Mouse (Mus musculus): Measurements from ENCODE around the gene Irf3. TPM values are rescaled to one million over a fixed set of nuclear protein-coding genes. Genes with fewer than 3 reads are reported as not detected.

The Irf3 gene
- total RNA-seq, 2 experiments from 2014 or later, result 76.6 to 88.9 TPM

- no peak for ATAC-seq (replicated peaks; ENCODE audit: poor library complexity, severe bottlenecking)
These were observed 28.8 kb downstream of the Irf3 start for GRCm38 (mm10) chr7:45026256-45026655.

DNA sequence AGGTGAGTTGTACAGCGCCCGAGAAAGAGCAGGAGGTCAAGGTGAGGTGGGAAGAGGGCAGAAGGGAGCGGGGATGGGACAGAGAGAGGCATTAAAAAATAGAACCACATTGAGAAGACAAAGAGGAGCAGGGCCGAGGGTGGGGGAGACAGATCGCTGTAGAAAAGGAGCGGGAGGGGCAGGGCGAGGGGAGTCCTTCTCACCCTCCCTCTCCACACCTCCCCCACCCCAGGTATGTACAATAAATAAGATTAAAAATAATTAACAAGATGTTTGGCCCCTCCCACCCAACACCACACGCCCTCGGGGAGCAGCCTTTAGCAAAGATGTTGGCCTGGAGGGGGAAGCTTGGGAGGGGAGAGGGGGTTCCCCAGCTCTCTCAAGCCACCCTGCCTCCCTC is 30.3 kb downstream of the Irf3 start:
- ATAC-seq (replicated peaks; ENCODE audit: poor library complexity, severe bottlenecking), result no peak

DNA sequence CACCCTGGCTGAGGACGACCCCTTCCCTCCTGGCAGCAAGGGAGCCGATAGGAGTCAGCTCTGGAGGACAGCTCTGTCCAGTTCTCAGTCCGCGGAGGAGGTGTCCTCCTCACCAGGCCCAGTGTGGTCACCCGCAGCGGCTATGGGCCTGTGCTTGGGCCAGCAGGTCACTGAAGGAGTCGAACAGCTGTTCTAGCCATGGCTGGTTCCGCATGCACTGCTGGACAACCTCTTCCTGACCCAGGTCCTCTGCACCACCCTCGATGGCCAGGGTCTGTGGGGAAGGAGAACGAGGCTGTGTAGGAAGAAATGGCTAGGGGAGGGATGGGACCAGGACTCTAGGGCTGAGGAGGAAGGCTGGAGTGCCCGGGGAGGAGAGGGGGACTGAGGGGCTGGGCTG is 30.9 kb downstream of the Irf3 start:
- no peak for ATAC-seq (replicated peaks; ENCODE audit: poor library complexity, severe bottlenecking)

GRCm38 (mm10) chr7:45029995-45030394 is 32.5 kb downstream of the Irf3 start:
- no peak for ATAC-seq (replicated peaks; ENCODE audit: poor library complexity, severe bottlenecking)

- no peak for ATAC-seq (replicated peaks; ENCODE audit: poor library complexity, severe bottlenecking)
These were observed 33.4 kb downstream of the Irf3 start for GRCm38 (mm10) chr7:45030857-45031256.

DNA sequence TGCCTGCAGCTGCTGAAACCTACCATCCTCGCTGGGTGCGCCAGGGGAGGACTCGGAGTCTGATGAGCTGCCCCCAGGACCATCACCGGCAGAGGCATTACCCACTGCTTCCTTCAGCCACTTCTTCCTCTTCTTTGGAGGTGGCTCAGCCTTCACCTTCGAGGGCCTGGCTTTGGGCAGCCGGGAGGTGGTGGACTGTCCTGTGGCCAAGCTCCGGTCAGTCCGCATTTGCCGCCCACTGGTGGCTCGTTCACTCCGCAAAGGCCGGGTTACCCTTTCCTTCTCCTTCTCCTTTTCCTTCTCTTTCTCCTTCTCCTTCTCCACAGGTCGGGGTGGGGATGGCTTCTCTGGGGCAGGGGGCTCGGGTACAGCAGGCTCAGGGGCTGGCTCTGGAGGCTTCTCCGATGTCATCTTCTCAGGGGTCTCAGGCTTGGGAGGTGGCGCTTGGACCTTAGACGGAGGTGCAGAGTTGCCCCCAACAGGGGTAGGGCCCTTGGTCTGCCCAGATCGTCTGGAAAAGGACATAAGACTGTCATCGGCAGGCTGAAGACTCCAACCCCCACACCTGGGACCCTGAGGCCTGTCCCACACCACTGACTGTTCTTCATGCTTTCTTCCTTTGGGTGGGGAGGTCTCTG is 36.4 kb downstream of the Irf3 start:
- no peak for ATAC-seq (replicated peaks; ENCODE audit: poor library complexity, severe bottlenecking)

DNA sequence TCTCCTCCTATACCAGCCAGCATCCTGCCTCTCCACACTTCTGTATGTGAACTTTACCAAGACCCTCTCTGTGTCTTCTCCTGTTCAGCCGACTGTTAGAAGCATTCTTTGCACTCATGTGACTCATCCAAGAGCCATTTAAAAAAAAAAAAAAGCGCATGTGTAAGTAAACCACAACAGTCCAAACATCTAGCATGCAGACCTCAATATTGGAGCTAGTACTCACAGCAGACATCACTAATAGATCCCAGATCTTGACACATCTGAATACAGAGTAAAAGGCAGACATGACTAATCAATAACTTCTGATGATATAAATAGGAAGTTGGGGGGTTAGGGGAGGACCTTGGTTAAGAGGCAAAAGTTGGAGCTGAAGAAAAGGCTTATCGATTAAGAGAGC is 38.2 kb downstream of the Irf3 start:
- no peak for ATAC-seq (replicated peaks; ENCODE audit: poor library complexity, severe bottlenecking)

DNA sequence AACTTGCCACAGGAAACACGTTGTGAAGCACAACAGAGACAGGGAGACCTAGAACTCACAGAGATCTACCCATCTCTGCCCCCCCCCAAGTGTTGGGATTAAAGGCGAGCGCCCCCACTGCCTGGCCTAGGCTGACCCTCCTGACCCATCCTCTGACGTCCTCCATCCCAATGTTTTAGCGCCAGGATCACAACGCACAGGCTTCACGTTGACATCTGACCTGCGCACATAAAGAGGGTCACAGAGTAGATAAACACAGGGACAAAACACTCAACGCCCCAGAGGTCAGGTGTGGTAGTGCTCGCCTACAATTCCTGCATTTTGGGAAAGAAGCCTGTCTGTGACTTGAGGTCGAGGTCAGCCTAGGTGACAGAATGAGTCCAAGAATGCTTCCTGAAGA is 39.3 kb downstream of the Irf3 start:
- ATAC-seq (replicated peaks; ENCODE audit: poor library complexity, severe bottlenecking), result no peak

GRCm38 (mm10) chr7:45037720-45038361 is 40.4 kb downstream of the Irf3 start:
- peak; percentile 79 for ATAC-seq (replicated peaks; ENCODE audit: poor library complexity, severe bottlenecking)

DNA sequence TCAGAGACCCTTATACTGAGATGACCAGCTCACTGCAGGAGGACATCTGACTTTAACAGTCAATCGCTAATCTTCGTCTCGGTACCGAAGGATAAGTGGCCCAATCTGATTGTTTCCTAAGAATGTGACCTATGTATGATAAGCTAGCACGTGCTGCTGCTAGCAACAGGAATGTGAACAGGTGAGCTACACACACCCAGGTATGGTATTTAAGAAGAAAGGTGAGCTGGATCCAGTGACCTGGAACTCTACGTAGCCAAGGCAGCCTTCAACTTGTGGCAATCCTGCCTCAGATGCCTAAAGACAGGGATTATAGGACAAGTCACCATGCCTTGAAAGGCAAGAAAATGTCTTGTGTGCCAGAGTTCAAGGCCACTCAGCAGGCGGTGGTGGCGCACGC is 41.0 kb downstream of the Irf3 start:
- no peak for ATAC-seq (replicated peaks; ENCODE audit: poor library complexity, severe bottlenecking)

- no peak for ATAC-seq (replicated peaks; ENCODE audit: poor library complexity, severe bottlenecking)
These were observed 43.4 kb downstream of the Irf3 start for GRCm38 (mm10) chr7:45040851-45041250.

- ATAC-seq (replicated peaks; ENCODE audit: poor library complexity, severe bottlenecking), result no peak
These were observed 45.9 kb downstream of the Irf3 start for GRCm38 (mm10) chr7:45043307-45043706.

GRCm38 (mm10) chr7:45045741-45046140 is 48.3 kb downstream of the Irf3 start:
- ATAC-seq (replicated peaks; ENCODE audit: poor library complexity, severe bottlenecking), result no peak

DNA sequence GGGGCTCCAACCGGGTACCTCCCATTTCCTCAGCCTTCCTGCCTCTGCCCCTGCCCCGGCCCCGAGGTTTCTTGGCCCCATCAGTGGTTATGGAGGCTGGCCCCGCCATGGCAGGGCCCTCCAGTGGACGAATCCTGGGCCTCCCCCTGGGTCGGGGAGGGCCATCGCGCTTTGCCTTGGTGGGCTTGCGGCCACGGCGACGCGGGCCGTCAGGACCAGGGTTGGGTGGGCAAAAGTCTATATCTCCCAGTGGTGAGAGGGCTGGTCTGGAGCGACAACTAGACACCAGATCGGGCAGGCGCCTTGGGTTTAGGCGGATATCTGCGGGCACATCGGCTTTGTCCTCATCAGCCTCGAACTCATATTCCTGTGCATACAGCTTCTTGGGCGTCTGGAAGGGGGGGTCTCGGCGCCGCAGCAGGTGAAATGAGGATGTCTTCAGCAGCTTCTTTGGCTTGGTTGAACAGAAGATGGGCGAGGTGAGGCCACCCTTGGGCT is 49.5 kb downstream of the Irf3 start:
- ATAC-seq (replicated peaks; ENCODE audit: poor library complexity, severe bottlenecking), result no peak

GRCm38 (mm10) chr7:45047491-45047890 is 50.0 kb downstream of the Irf3 start:
- ATAC-seq (replicated peaks; ENCODE audit: poor library complexity, severe bottlenecking), result no peak

GRCm38 (mm10) chr7:45048001-45048890 is 50.8 kb downstream of the Irf3 start:
- ATAC-seq (replicated peaks; ENCODE audit: poor library complexity, severe bottlenecking), result no peak

GRCm38 (mm10) chr7:45048923-45049657 is 51.6 kb downstream of the Irf3 start:
- ATAC-seq (replicated peaks; ENCODE audit: poor library complexity, severe bottlenecking), result no peak

- ATAC-seq (replicated peaks; ENCODE audit: poor library complexity, severe bottlenecking), result peak; percentile 6; the same call in 1 of the 2 replicates
These were observed 53.6 kb downstream of the Irf3 start for GRCm38 (mm10) chr7:45050945-45051600.

GRCm38 (mm10) chr7:45051601-45051974 is 54.1 kb downstream of the Irf3 start:
- ATAC-seq (replicated peaks; ENCODE audit: poor library complexity, severe bottlenecking), result no peak
